Comparison of ENCODE assay signal across 8 mouse cellular contexts in the genomic region with DNA sequence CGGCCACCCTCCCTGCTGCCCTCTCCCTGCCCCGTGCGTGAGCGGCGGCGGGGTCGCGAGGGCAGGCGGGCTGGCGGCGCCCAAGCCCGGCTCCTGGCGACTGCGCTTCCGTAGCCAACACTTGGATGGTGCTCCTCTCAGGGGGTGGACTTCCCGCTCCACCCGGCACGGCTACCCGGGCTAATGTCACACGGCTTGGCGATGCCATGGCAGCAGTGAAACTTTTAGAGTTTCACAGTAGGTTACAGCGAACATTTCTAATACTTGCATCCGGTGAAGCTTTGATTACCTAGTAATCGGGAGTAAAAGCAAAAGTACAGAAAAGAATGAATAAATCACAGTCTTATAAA. TPM values are rescaled to one million over a fixed set of nuclear protein-coding genes. Genes with fewer than 3 reads are reported as not detected.
DNase-seq lines count a peak whose midpoint lies in the region; ATAC-seq and TF ChIP-seq lines count a peak whose summit lies in the region.

No protein-coding gene starts in this region.

- under 1% methylated on average over 24 of the region's 24 CpGs for WGBS in embryonic facial prominence, embryonic 10.5 days
- under 1% methylated on average over 24 of the region's 24 CpGs for WGBS in intestine, embryonic 16.5 days
- 1% methylated on average over 24 of the region's 24 CpGs for WGBS in neural tube, embryonic 13.5 days

- H3K4me3 ChIP-seq in left cerebral cortex, adult 2 months, result peak overlapping the region; percentile 82
- H3K4me3 ChIP-seq in embryonic facial prominence, embryonic 10.5 days, result peak overlapping the region; percentile 85
- H3K4me3 ChIP-seq in intestine, embryonic 16.5 days (ENCODE audit: low read length), result peak overlapping the region; percentile 99
- peak overlapping the region; percentile 86 for H3K4me3 ChIP-seq in neural tube, embryonic 13.5 days

- peak overlapping the region; percentile 76 for H3K4me2 ChIP-seq in intestine, embryonic 16.5 days (ENCODE audit: low read depth, low read length)
- peak overlapping the region; percentile 77 for H3K4me2 ChIP-seq in neural tube, embryonic 13.5 days

- H3K27me3 ChIP-seq in embryonic facial prominence, embryonic 10.5 days (replicated peaks; ENCODE audit: low read depth, poor library complexity, severe bottlenecking), result no peaks in the 10 kb centered on the region
- H3K27me3 ChIP-seq in intestine, embryonic 16.5 days (replicated peaks; ENCODE audit: control insufficient read depth, insufficient read depth, low read length), result no peaks in the 10 kb centered on the region
- peaks cover 6% of the 10 kb centered on the region; the same call in 1 of the 2 replicates for H3K27me3 ChIP-seq in neural tube, embryonic 13.5 days

- no peak for DNase-seq in left cerebral cortex, adult 2 months (ENCODE audit: extremely low spot score in 1 of 2, low spot score in 2 of 2)
- no peak for DNase-seq in left cerebral cortex, adult 8-10 months (ENCODE audit: low spot score in 2 of 2)
- DNase-seq in embryonic facial prominence, embryonic 10.5 days (ENCODE audit: low spot score), result no peak
- no peak for DNase-seq in spleen, postnatal 36 days (ENCODE audit: low spot score in 2 of 2)
- DNase-seq in retina, postnatal 1 day, result no peak
- DNase-seq in right cerebral cortex, adult 18-20 months, result no peak

- intact Hi-C loops in left cerebral cortex, adult 2 months (cut with DNase I), result no loop called here

- peaks cover 13% of the 10 kb centered on the region for H3K4me1 ChIP-seq in embryonic facial prominence, embryonic 10.5 days
- no peaks in the 10 kb centered on the region for H3K4me1 ChIP-seq in intestine, embryonic 16.5 days (ENCODE audit: control insufficient read depth, insufficient read depth, low read length)
- H3K4me1 ChIP-seq in neural tube, embryonic 13.5 days (replicated peaks), result peaks cover 11% of the 10 kb centered on the region

- no peaks in the 10 kb centered on the region for H3K9me3 ChIP-seq in embryonic facial prominence, embryonic 10.5 days
- no peaks in the 10 kb centered on the region for H3K9me3 ChIP-seq in intestine, embryonic 16.5 days (ENCODE audit: control insufficient read depth, low read length)
- H3K9me3 ChIP-seq in neural tube, embryonic 13.5 days, result no peaks in the 10 kb centered on the region

- no peak for TF ChIP-seq CTCF in left cerebral cortex, adult 2 months (IDR thresholded peaks at IDR 0.05)

- ATAC-seq in intestine, embryonic 16.5 days, result peak; percentile 86
- ATAC-seq in neural tube, embryonic 13.5 days (ENCODE audit: low read depth), result peak; percentile 87

- peak overlapping the region; percentile 98 for H3K27ac ChIP-seq in left cerebral cortex, adult 2 months
- peak overlapping the region; percentile 84 for H3K27ac ChIP-seq in embryonic facial prominence, embryonic 10.5 days (replicated peaks)
- peak overlapping the region; percentile 51; the same call in 1 of the 2 replicates for H3K27ac ChIP-seq in intestine, embryonic 16.5 days (ENCODE audit: low read length)
- H3K27ac ChIP-seq in neural tube, embryonic 13.5 days (replicated peaks), result peak overlapping the region; percentile 81

- H3K9ac ChIP-seq in intestine, embryonic 16.5 days (ENCODE audit: low read depth, low read length), result peak overlapping the region; percentile 86
- peak overlapping the region; percentile 84 for H3K9ac ChIP-seq in neural tube, embryonic 13.5 days

- H3K36me3 ChIP-seq in embryonic facial prominence, embryonic 10.5 days (replicated peaks), result no peaks in the 10 kb centered on the region
- no peaks in the 10 kb centered on the region for H3K36me3 ChIP-seq in intestine, embryonic 16.5 days (ENCODE audit: control insufficient read depth, insufficient read depth, low read length)
- H3K36me3 ChIP-seq in neural tube, embryonic 13.5 days, result no peaks in the 10 kb centered on the region

RNA-seq across cellular contexts. Expression of a gene that starts 0.3 kb away (rescaled TPM):
- total RNA-seq in left cerebral cortex, adult 2 months (2021), result 10 to 100 TPM; 15.5 to 20.0 TPM
- 10 to 100 TPM; 15.3 to 20.8 (median 17.9) TPM for total RNA-seq in left cerebral cortex, adult 8-10 months (2022)
- polyA plus RNA-seq in embryonic facial prominence, embryonic 10.5 days (2016; fragmentation: Nextera tagmentation; extraction: Ambion mirVana), result 12.3 and 13.4 TPM in 2 replicates
- 7.2 and 7.5 TPM in 2 replicates for polyA plus RNA-seq in intestine, embryonic 16.5 days (2015; fragmentation: Nextera tagmentation; extraction: Ambion mirVana)
- 13.6 and 13.9 TPM in 2 replicates for polyA plus RNA-seq in neural tube, embryonic 13.5 days (2015; fragmentation: Nextera tagmentation; extraction: Ambion mirVana)

RNA-seq across cellular contexts. Expression of a gene that starts 25.9 kb away (rescaled TPM):
- 10 to 100 TPM; 16.1 to 19.7 TPM for total RNA-seq in left cerebral cortex, adult 2 months (2021)
- 10 to 100 TPM; 16.0 to 22.1 (median 20.4) TPM for total RNA-seq in left cerebral cortex, adult 8-10 months (2022)
- polyA plus RNA-seq in embryonic facial prominence, embryonic 10.5 days (2016; fragmentation: Nextera tagmentation; extraction: Ambion mirVana), result 8.0 and 9.2 TPM in 2 replicates
- polyA plus RNA-seq in intestine, embryonic 16.5 days (2015; fragmentation: Nextera tagmentation; extraction: Ambion mirVana), result 139 and 156 TPM in 2 replicates
- 8.4 and 10.8 TPM in 2 replicates for polyA plus RNA-seq in neural tube, embryonic 13.5 days (2015; fragmentation: Nextera tagmentation; extraction: Ambion mirVana)

Comparison
In these comparisons a context has a peak if more than half of its experiments do, and no peak if none do; other contexts are left out.
1. RNA of a gene that starts 25.9 kb away (polyA plus RNA-seq): 139 to 156 TPM in intestine, embryonic 16.5 days; 8.0 to 9.2 TPM in embryonic facial prominence, embryonic 10.5 days and 8.4 to 10.8 TPM in neural tube, embryonic 13.5 days; every median in the first group is over 10 times any median in the second.
2. Peak in every context shown above with its lines, with median percentiles within 50 percentile points of each other: H3K27ac ChIP-seq and H3K4me3 ChIP-seq.